ENCODE assay signal across 15 mouse cellular contexts in the genomic region with DNA sequence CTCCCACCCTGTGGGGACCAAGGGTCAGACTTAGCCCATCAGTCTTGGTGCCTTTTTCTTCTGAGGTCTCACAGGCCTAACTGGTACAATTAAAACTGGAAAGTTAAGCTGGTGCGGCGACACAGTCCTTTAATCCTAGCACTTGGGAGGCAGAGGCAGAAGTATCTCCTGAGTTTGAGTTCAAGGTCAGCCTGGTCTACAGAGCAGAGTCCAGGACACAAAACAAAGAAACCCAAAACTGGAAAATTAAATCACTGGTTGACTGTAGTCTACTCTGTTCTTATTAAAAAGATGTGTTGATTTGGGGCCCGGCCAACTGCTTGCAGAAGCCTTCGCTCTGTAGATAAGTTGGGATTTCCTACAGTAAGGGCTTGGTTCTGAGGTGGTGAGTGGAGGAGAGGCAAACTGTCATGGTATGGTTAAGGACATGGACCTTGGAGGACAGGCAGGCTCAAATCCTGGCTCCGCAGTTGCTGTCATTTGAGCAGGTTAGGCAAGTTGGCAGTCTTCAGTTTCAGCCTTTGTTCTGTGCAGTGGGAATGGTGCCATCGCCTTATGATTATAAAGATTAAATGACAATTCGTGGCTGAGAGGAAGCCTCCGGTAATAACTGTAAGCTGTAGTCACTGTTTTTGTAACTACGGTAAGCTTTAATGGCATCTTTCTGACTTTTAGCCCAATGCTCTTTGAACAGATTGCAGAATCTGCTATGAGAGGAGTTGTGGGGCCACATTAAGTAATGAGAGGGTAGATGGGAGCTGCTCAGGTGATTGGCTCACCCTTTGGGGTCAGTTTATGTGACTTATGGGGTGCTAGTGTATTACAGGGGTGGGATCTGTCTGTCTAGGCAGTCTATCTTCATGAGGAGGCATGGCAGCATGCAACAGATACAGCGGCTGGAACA.
"Had no signal": no experiment of that assay in that cellular context is flagged by ENCODE, and none has a peak within 500 bp of the region (broad histone marks: within the 10 kb centered on the region; RNA-seq: fewer than 3 reads in every experiment).

No protein-coding gene starts in this region.

- H3K4me2 ChIP-seq: limb, embryonic 13.5 days; liver, embryonic 15.5 days; midbrain, embryonic 11.5 days had no signal

- H3K4me3 ChIP-seq: layer of hippocampus, adult 2 months; limb, embryonic 10.5 days; limb, embryonic 13.5 days; liver, embryonic 15.5 days had no signal

- ATAC-seq: intestine, postnatal 0 days had no signal

- H3K27ac ChIP-seq: kidney, postnatal 0 days; layer of hippocampus, adult 2 months; limb, embryonic 10.5 days; limb, embryonic 13.5 days; liver, embryonic 15.5 days had no signal

- H3K27me3 ChIP-seq: limb, embryonic 13.5 days; liver, embryonic 15.5 days had no signal

- DNase-seq: layer of hippocampus, adult 9-11 months; liver; lung, adult 2 months; lung, postnatal 14 days; lung, postnatal 4 days; midbrain, embryonic 14.5 days; thymus, adult 18-20 months; thymus, postnatal 36 days had no signal

- H3K9ac ChIP-seq: limb, embryonic 13.5 days; liver, embryonic 15.5 days had no signal

- H3K9me3 ChIP-seq: limb, embryonic 10.5 days; limb, embryonic 13.5 days; liver, embryonic 15.5 days had no signal

- H3K4me1 ChIP-seq: limb, embryonic 13.5 days had no signal
